In genomic region chr4:35172471-35172870, GRCm38 (mm10) we compare ENCODE assay signal across 25 mouse cellular contexts. TPM values are rescaled to one million over a fixed set of nuclear protein-coding genes. Genes with fewer than 3 reads are reported as not detected.
"Had no signal": no experiment of that assay in that cellular context is flagged by ENCODE, and none has a peak within 500 bp of the region (broad histone marks: within the 10 kb centered on the region; RNA-seq: fewer than 3 reads in every experiment).

No protein-coding gene starts in this region.

- H3K36me3 ChIP-seq: lung, embryonic 15.5 days; midbrain, embryonic 12.5 days; neural tube, embryonic 12.5 days; stomach, embryonic 15.5 days had no signal

- H3K4me2 ChIP-seq: lung, embryonic 15.5 days; midbrain, embryonic 12.5 days; neural tube, embryonic 12.5 days; stomach, embryonic 15.5 days had no signal

- ATAC-seq: liver, postnatal 0 days; lung, postnatal 0 days had no signal

- H3K27ac ChIP-seq: lung, embryonic 15.5 days; macrophage; midbrain, embryonic 12.5 days; neural tube, embryonic 12.5 days; stomach, embryonic 15.5 days; stomach, postnatal 0 days had no signal

- H3K27me3 ChIP-seq: lung, embryonic 15.5 days; megakaryocyte, embryonic 14.5 days; midbrain, embryonic 12.5 days; neural tube, embryonic 12.5 days; stomach, embryonic 15.5 days had no signal

- DNase-seq: liver, postnatal 0 days; lung, adult 2 months; lung, postnatal 14 days; lung, postnatal 36 days; midbrain, embryonic 14.5 days; right cerebral cortex, postnatal 14 days; thymus, adult 2 months; thymus, postnatal 25 days; thymus, postnatal 4 days had no signal

- H3K4me1 ChIP-seq: lung, embryonic 15.5 days; megakaryocyte, embryonic 14.5 days; neural tube, embryonic 12.5 days; stomach, embryonic 15.5 days had no signal

- H3K9me3 ChIP-seq: lung, embryonic 15.5 days; midbrain, embryonic 12.5 days; neural tube, embryonic 12.5 days; stomach, embryonic 15.5 days had no signal

- H3K4me3 ChIP-seq: lung, embryonic 15.5 days; megakaryocyte, embryonic 14.5 days; midbrain, embryonic 12.5 days; neural tube, embryonic 12.5 days; stomach, embryonic 15.5 days had no signal

- H3K9ac ChIP-seq: liver, postnatal 0 days; lung, embryonic 15.5 days; midbrain, embryonic 12.5 days; neural tube, embryonic 12.5 days; stomach, embryonic 15.5 days had no signal

RNA-seq across cellular contexts. Expression of gene Ifnk, which starts 20.6 kb away (rescaled TPM):
- total RNA-seq: megakaryocyte progenitor cell, adult 5-6 weeks; midbrain, postnatal 0 days; monocyte, adult 5-6 weeks; neutrophil, adult 5-6 weeks had no signal
- polyA plus RNA-seq: lung, adult 2 months; macrophage; midbrain, embryonic 14.5 days; midbrain, postnatal 0 days; neural tube, embryonic 12.5 days; neural tube, embryonic 14.5 days; spleen, adult 2 months; testis, adult 2 months; thymus, adult 2 months; urinary bladder, adult 2 months had no signal
